In genomic region chr11:51968896-51969295, GRCm38 (mm10) we compare ENCODE assay signal across 8 mouse cellular contexts. TPM values are rescaled to one million over a fixed set of nuclear protein-coding genes. Genes with fewer than 3 reads are reported as not detected.
A peak's percentile ranks its signal among the peaks of the same experiment; 100 is the strongest.
DNase-seq lines count a peak whose midpoint lies in the region; ATAC-seq and TF ChIP-seq lines count a peak whose summit lies in the region.

No protein-coding gene starts in this region.

- no peak overlapping the region for H3K4me3 ChIP-seq in forebrain, embryonic 15.5 days
- no peak overlapping the region for H3K4me3 ChIP-seq in forebrain, embryonic 11.5 days (ENCODE audit: low read depth, low read length)
- no peak overlapping the region for H3K4me3 ChIP-seq in neural tube, embryonic 13.5 days
- 0 out of 2 replicates have a peak overlapping the region, but pooled peaks have one; percentile 15 for H3K4me3 ChIP-seq in bone marrow macrophage, adult 2 months (ENCODE audit: insufficient read depth, low read length)

- no peak for TF ChIP-seq POLR2A in bone marrow macrophage, adult 2 months (IDR thresholded peaks at IDR 0.05; ENCODE audit: borderline replicate concordance, low read depth, low read length)

- no peak for TF ChIP-seq CTCF in bone marrow macrophage, adult 2 months (IDR thresholded peaks at IDR 0.05; ENCODE audit: low read depth, low read length)

- no peak overlapping the region for H3K9ac ChIP-seq in forebrain, embryonic 15.5 days (replicated peaks)
- H3K9ac ChIP-seq in forebrain, embryonic 11.5 days (ENCODE audit: low read length), result no peak overlapping the region
- H3K9ac ChIP-seq in neural tube, embryonic 13.5 days, result no peak overlapping the region

- 94% methylated on average over 9 of the region's 9 CpGs for WGBS in forebrain, embryonic 15.5 days
- WGBS in forebrain, embryonic 11.5 days, result 96% methylated on average over 9 of the region's 9 CpGs
- 92% methylated on average over 9 of the region's 9 CpGs for WGBS in neural tube, embryonic 13.5 days

- H3K4me2 ChIP-seq in forebrain, embryonic 15.5 days (replicated peaks), result peak overlapping the region; percentile 89; the same call in 1 of the 2 replicates
- no peak overlapping the region for H3K4me2 ChIP-seq in forebrain, embryonic 11.5 days (ENCODE audit: low read depth, low read length, severe bottlenecking)
- peak overlapping the region; percentile 80 for H3K4me2 ChIP-seq in neural tube, embryonic 13.5 days

- no peaks in the 10 kb centered on the region for H3K27me3 ChIP-seq in forebrain, embryonic 15.5 days
- no peaks in the 10 kb centered on the region for H3K27me3 ChIP-seq in forebrain, embryonic 11.5 days (ENCODE audit: control insufficient read depth, insufficient read depth, low read length)
- no peaks in the 10 kb centered on the region for H3K27me3 ChIP-seq in neural tube, embryonic 13.5 days

- H3K4me1 ChIP-seq in forebrain, embryonic 15.5 days, result peaks cover 17% of the 10 kb centered on the region
- H3K4me1 ChIP-seq in forebrain, embryonic 11.5 days (replicated peaks; ENCODE audit: control insufficient read depth, insufficient read depth, low read length), result 0 out of 2 replicates have a peak, but pooled peaks cover 4% of the 10 kb centered on the region
- H3K4me1 ChIP-seq in neural tube, embryonic 13.5 days (replicated peaks), result peaks cover 14% of the 10 kb centered on the region
- peaks cover 8% of the 10 kb centered on the region for H3K4me1 ChIP-seq in bone marrow macrophage, adult 2 months (ENCODE audit: control insufficient read depth, insufficient read depth, low read length)

- DNase-seq in forebrain, embryonic 11.5 days (ENCODE audit: low spot score), result no peak
- no peak for DNase-seq in neural tube, embryonic 10.5 days (ENCODE audit: extremely low spot score, low spot score)
- DNase-seq in naive thymus-derived CD4-positive, alpha-beta T cell, adult 2 months (ENCODE audit: low read depth), result peak; percentile 79
- DNase-seq in adrenal gland, adult 8-10 months, result no peak
- no peak for DNase-seq in urinary bladder, postnatal 10 days (ENCODE audit: low spot score)

- H3K36me3 ChIP-seq in forebrain, embryonic 15.5 days, result peaks cover 40% of the 10 kb centered on the region
- H3K36me3 ChIP-seq in forebrain, embryonic 11.5 days (ENCODE audit: control insufficient read depth, insufficient read depth, low read length), result peaks cover 14% of the 10 kb centered on the region
- peaks cover 40% of the 10 kb centered on the region for H3K36me3 ChIP-seq in neural tube, embryonic 13.5 days

- H3K27ac ChIP-seq in forebrain, embryonic 15.5 days (replicated peaks), result no peak overlapping the region
- no peak overlapping the region for H3K27ac ChIP-seq in forebrain, embryonic 11.5 days (ENCODE audit: low read depth, low read length)
- no peak overlapping the region for H3K27ac ChIP-seq in neural tube, embryonic 13.5 days (replicated peaks)
- H3K27ac ChIP-seq in bone marrow macrophage, adult 2 months (ENCODE audit: insufficient read depth, low read depth, low read length), result no peak overlapping the region

- no peaks in the 10 kb centered on the region for H3K9me3 ChIP-seq in forebrain, embryonic 15.5 days
- no peaks in the 10 kb centered on the region for H3K9me3 ChIP-seq in forebrain, embryonic 11.5 days (ENCODE audit: control insufficient read depth, low read length)
- no peaks in the 10 kb centered on the region for H3K9me3 ChIP-seq in neural tube, embryonic 13.5 days

- ATAC-seq in forebrain, embryonic 15.5 days (replicated peaks), result no peak
- no peak for ATAC-seq in forebrain, embryonic 11.5 days (replicated peaks; ENCODE audit: low FRiP score)
- ATAC-seq in neural tube, embryonic 13.5 days (ENCODE audit: low read depth), result no peak

RNA-seq across cellular contexts. Expression of gene Cdkn2aipnl, which starts 1.4 kb away (rescaled TPM):
- polyA plus RNA-seq in forebrain, embryonic 15.5 days (2015; fragmentation: Nextera tagmentation; extraction: Ambion mirVana), result 113 and 118 TPM in 2 replicates
- 130 and 142 TPM in 2 replicates for polyA plus RNA-seq in forebrain, embryonic 11.5 days (2014; fragmentation: Nextera tagmentation; extraction: Ambion mirVana)
- polyA plus RNA-seq in neural tube, embryonic 13.5 days (2015; fragmentation: Nextera tagmentation; extraction: Ambion mirVana), result 115 and 116 TPM in 2 replicates
- polyA plus RNA-seq in bone marrow macrophage, adult 2 months (2012; ENCODE audit: insufficient read depth, insufficient read length, missing spikeins), result 31.9 and 32.1 TPM in 2 replicates
- 10 to 100 TPM; 16.9 to 25.6 (median 21.3) TPM for total RNA-seq in adrenal gland, adult 8-10 months (2022)

RNA-seq across cellular contexts. Expression of gene Ube2b, which starts 31.7 kb away (rescaled TPM):
- 289 and 290 TPM in 2 replicates for polyA plus RNA-seq in forebrain, embryonic 15.5 days (2015; fragmentation: Nextera tagmentation; extraction: Ambion mirVana)
- 163 and 177 TPM in 2 replicates for polyA plus RNA-seq in forebrain, embryonic 11.5 days (2014; fragmentation: Nextera tagmentation; extraction: Ambion mirVana)
- polyA plus RNA-seq in neural tube, embryonic 13.5 days (2015; fragmentation: Nextera tagmentation; extraction: Ambion mirVana), result 265 and 279 TPM in 2 replicates
- 150 and 184 TPM in 2 replicates for polyA plus RNA-seq in bone marrow macrophage, adult 2 months (2012; ENCODE audit: insufficient read depth, insufficient read length, missing spikeins)
- total RNA-seq in adrenal gland, adult 8-10 months (2022), result 100 to 1,000 TPM; 124 to 144 (median 140) TPM

RNA-seq across cellular contexts. Expression of gene Cdkl3, which starts 35.1 kb away (rescaled TPM):
- polyA plus RNA-seq in forebrain, embryonic 15.5 days (2015; fragmentation: Nextera tagmentation; extraction: Ambion mirVana), result 23.9 and 25.3 TPM in 2 replicates
- 13.2 and 13.6 TPM in 2 replicates for polyA plus RNA-seq in forebrain, embryonic 11.5 days (2014; fragmentation: Nextera tagmentation; extraction: Ambion mirVana)
- 23.7 and 24.2 TPM in 2 replicates for polyA plus RNA-seq in neural tube, embryonic 13.5 days (2015; fragmentation: Nextera tagmentation; extraction: Ambion mirVana)
- 0.86 and 1.7 TPM in 2 replicates for polyA plus RNA-seq in bone marrow macrophage, adult 2 months (2012; ENCODE audit: insufficient read depth, insufficient read length, missing spikeins)
- 1 to 10 TPM; 3.0 to 5.5 (median 4.2) TPM for total RNA-seq in adrenal gland, adult 8-10 months (2022)
